Mouse (Mus musculus) left cerebral cortex, adult 8-10 months (tissue): ENCODE data around the gene Lamb3. TPM values are rescaled to one million over a fixed set of nuclear protein-coding genes. Genes with fewer than 3 reads are reported as not detected.

Source experiments
- DNase-seq, 2 experiments: peaks; one replicate each; pipeline ENCODE4 v3.0.0; 2022; ENCODE audit warnings: low spot score in 2 of 2
- total RNA-seq, 4 experiments: library from RNA; stranded (reverse); gene quantifications; 2 replicates each; pipeline ENCODE4 v1.2.4; 2022

Lamb3 gene
- total RNA-seq, result 1 to 10 TPM; 1.6 to 4.7 (median 2.1) TPM

DNA sequence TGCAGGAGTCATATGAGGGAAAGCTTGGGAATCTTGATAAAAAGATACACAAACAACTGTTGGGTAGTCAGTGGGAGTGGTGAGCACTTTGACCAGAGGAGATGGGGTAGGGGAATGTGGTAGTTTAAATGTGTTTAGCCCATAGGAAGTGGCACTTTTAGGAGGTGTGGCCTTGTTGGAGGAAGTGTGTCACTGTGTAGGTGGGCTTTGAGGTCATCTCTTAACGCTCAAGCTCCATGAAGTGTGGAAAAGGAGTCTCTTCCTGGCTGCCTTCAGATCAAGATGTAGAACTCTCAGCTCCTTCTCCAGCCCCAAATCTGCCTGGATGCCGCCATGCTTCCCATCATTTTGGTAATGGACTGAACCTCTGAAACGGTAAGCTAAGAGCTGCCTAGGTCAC lies at the start of gene Lamb3:
Lamb3 (plus strand) TSS at position 197 of the 400 bp plus-strand sequence.
- no peak for DNase-seq

DNA sequence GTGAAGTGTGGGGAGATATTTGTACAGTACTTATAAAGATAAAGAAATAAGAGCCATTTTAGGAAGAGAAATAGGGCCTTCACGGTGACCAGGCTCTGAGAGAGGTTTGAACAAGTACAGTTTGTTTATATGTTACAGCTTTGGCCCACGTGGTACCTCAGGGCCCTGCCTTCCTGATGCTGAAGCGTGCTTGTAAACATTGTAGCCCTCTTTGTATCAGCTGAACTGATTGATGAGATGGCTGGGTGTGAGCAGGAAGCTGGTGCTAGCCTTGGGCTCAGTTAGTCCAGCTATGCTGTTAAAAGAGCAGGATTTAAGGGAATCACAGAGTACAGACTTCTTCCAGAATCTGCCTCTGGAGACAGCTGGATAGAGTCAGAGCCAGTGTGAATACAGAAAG lies 48.3 kb upstream of the Lamb3 start:
- DNase-seq, result no peak

DNA sequence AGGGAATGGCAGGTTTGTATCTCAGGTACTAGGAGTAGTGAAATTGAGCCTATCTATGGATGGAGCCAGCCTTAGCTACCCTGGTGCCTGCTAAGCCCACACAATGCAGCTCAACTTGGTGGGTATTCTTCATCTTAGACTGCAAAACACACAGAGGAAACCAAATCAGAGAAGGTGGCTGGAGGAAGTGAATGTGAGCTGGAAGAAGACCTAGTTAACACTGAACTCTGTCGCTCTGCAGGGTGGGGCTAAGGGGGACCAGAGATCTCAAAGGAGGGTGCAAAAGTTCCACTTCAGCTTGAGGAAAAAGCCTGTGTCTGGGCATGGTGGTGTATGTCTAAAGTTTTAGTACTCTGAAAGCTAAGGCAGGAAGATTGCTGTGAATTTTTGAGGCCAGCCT lies 47.9 kb upstream of the Lamb3 start:
- DNase-seq, result no peak

- no peak for DNase-seq
These were observed 47.0 kb upstream of the Lamb3 start for GRCm38 (mm10) chr1:193160317-193161032.

DNA sequence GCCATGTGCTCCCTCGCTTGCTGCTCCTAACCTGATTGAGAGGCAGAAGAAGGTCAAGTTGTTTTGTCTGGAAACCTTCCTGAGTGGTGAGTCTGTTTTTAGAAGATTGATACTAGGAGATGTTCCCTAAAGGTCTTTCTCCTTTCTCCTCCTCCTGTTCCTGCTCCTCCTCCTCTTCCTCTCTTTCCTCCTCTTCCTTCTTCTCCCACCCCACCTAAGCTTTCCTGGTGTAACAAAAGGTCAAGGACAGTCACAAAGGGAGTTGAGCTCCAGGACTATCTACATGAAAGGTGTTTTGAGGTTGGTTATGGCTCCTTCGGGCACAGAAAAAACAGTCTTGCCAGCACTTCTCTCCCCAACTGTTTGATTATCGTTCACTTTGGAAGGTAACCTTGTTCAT lies 39.8 kb upstream of the Lamb3 start, which contains the start of gene A130010J15Rik:
A130010J15Rik (plus strand) TSS at position 301 of the 400 bp plus-strand sequence.
- no peak for DNase-seq

- DNase-seq, result no peak
These were observed 38.3 kb upstream of the Lamb3 start for GRCm38 (mm10) chr1:193169228-193169627.

DNA sequence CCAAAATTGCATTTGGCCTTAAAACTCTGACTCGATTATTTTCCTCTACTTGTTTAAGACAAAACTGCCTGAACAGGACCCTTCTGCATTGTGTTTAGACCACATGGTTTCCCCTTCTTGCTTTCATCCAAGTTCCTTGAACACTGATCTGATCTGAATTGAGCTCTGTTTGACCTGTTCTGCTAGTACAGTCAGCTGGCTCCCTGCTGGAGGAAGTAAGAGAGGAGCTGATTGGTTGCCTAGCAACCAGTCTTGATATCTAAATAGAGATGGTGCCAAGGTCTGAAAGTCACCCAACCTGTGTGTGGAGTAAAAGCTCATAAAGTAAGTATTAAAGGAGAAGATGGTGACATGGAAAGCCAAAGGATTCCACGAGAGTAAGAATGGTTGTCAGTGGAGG lies 37.6 kb upstream of the Lamb3 start:
- DNase-seq, result no peak

GRCm38 (mm10) chr1:193172991-193173809 lies 34.3 kb upstream of the Lamb3 start:
- peak; percentile 84 to 96 for DNase-seq

DNA sequence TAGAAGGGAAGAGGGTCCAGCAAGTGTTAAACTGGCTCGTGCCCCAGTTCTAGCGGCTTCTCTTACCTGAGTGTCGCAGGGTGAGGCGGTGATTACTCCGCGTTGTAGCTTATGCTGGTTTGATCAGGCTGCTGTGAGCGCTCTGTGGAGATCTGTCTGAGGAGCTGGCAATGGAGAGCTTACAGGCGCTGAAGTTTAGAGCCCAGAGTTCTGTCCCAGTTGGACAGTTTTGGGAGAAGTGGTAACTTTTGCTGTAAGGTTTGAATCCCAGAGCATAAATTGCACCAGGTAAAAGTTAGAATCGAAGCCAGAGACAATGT lies 33.7 kb upstream of the Lamb3 start:
- DNase-seq, result no peak

DNA sequence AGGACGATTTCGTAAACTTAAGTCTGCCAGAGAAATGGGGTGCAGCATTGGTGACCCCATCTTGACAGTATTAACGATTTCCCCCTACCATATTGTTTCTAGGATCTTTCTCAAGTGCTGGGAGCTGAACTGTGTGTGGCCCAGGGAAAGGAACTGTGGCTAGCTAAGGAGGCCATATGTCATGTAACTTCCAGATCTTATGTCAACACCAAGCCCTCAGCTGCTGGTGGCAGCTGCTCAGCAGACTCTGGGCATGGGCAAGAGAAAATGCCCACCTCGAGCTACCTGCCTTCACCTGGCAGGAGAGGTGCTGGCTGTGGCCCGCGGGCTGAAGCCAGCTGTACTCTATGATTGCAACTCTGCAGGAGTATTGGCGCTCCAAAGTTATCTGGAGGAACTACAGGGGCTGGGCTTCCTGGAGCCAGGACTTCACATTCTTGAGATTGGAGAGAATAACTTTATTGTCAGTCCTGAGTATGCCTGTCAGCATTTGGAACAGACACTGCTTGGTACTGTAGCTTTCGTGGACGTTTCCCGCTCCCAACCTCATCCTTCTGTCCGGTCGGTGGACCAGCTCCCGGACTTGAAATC lies 33.3 kb upstream of the Lamb3 start:
- no peak for DNase-seq

GRCm38 (mm10) chr1:193181104-193181503 lies 26.4 kb upstream of the Lamb3 start:
- no peak for DNase-seq

DNA sequence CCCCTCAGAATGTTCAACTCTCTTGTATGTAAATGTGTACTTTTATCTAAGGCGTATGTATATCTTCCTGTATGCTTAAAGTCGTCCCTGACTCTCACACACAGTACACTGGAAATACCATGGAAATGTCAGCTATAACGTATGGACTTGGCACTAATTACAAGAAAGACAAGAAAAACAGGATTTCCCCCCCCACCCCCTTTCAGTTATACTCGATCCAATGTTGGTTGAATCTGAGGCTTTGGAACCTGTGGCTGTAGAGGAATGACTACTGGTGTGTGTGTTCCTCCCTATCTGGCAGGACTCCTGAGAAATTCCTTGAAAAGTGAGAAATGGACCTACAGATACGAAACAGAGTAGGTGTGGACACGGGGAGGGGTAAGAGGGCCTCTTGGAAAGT lies 19.2 kb upstream of the Lamb3 start:
- DNase-seq, result no peak

DNA sequence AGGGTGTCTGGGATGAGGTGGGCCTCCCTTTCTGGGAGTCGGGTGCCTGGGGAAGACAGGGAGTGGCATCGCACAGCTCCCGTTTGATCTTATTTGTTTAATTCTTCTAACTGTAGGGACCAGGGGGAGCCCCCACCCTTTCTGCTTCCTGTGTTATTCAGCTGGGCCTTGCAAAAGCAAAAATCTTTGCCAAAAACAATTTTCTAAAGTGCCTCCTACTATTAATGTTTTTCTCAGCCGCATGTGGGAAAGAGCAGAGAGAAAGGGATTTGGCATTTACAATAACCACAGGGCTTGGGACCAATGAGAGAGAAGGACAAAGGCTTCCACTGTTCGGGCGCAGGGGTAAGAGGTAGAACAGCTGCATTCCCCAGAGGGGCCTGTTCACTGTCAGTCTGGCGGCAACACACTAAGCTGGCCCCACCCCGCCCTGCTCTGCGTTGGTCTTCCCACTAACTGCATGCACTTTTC lies 18.3 kb upstream of the Lamb3 start:
- DNase-seq, result peak in 1 of 2 experiments; percentile 34

DNA sequence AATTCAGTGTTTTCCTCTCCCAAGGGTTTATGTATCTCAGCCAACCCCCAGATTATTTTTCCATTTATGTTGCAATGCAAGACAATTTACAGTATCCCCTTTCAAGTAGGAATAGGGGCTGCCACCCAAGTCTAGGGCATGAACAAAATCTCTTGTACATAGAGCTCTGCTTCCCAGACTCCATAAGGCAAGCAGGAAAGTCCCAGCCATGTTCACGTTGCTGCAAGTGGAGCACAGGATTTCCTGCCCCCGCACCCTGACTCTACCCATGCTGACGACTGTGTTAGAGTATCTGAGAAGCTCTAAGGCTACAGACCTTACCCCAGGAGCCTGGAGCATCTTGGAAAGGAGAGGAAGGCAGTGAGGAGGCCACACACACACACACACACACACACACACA lies 17.7 kb upstream of the Lamb3 start:
- no peak for DNase-seq

DNA sequence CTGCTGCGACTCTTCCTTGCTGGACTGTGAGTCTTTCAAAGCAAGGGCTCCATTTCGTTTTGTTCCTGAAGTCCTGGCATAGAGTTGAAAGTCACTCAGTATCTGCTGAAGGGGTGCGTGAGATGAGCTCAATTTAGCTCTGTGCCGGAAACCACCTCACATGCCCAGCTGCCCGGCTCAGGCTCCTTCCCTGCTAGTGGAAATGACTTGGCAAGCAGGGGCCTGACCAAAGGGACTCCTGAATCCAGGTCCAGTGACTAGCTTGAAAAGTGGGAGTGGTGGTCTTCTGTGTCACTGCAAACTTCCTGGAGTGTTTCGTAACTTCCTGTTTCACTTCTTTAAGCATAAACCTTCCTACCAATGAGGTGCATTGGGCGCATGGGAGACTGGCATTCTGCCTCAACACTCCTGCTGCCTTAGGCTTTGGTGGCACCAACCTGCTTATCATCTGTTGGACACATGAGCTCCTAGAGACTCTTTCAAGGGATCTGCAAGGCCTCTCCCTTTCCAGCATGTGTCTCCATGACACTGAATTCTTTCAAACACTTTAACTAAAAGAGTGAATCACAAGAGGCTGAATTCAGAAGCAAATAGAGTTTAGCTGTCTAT lies 15.7 kb upstream of the Lamb3 start:
- DNase-seq, result no peak

DNA sequence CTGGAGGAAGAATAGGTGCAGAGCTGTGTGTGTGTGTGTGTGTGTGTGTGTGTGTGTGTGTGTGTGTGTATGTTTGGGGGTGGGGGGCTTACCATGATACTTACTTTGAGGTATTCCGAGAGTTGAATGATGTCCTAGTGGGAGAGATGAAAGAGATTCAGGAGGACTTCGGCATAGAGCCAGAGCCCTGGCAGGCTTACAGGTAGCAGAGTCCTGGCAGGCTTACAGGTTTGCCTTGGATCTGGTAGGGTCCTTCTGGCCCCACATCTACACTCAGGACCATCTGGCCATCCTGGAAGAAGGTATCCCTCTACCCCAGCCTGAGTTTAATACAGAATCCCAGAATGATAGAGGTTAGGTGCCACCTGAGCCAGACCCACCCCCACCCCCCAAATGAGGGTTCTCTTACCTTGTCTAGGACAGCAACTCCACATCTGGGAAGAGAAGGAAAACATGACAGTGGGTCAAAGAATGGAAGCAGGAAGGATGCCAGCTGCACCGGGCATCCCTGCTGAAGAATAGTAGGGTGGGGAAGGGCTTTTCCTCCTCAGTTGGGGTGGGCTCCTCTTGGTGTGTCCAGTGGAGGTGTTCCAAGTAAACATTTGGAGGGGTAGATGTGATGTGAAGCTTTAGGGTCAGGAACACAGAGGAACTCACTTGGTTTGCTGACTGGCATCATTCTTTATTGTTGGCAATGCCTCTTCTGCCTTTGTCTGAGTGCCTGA lies 12.9 kb upstream of the Lamb3 start:
- DNase-seq, result no peak

DNA sequence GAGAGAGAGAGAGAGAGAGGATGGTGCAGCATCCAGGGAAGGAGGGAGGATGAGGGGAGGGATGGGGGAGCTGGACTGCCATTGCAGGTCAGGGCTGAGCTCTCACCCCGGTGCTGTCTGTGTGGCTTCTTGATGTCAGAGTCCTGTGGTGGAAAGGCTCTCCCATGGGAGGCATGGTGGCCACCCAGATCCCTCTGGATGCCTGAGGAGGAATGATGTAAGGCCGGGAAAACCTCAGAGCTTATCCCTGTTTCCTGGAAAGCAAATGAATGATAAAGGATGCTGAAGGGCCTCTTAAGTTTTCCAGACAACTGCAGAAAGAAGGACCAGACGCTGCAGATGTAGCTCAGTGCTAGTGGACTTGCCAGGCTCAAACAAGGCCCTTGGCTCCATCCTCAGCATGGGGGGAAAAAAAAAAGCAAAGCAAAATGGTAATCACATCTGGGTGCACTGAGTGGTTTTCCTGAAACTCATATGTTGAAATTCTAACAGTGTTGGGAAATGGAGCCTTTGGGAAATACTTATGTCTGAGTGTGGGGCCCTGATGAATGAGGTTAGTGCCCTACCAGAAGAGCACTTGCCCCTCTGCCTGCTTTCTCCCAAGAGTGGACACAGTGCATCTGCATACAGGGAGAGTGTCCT lies 12.2 kb upstream of the Lamb3 start:
- no peak for DNase-seq

DNA sequence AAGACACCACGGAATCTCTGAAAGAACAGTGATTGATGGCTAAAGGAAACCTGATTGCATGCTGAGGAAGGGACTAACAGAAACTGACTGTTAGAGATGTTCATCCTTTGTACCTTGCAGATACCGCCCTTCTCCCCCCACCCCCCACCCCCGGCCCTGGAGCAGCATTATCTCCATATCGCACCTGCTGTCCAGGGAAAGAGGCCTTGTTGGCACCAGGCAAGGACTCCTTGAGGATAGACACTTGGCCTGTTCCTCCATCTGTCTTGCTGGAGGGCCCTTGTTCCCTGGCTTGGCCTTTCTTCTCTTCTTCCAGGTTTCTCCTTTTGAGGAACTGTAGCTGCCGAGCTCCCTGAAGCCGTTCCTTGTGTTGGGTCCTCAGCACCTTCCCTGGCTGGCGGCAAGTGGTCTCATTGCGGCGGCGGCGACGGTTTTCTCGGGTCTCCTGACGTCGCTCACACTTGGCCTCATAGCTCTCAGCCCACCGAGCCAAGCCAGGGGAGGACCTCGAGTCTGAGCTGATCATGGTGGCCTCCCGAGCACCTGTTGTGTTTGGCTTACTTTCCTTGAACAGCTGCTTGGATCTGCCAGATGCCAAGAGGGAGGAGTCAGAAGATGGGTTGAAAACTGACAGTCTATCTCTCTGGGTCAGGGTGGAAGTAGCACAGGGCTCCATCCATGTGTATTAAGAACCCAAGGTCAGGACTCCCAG lies 9.8 kb upstream of the Lamb3 start:
- no peak for DNase-seq

DNA sequence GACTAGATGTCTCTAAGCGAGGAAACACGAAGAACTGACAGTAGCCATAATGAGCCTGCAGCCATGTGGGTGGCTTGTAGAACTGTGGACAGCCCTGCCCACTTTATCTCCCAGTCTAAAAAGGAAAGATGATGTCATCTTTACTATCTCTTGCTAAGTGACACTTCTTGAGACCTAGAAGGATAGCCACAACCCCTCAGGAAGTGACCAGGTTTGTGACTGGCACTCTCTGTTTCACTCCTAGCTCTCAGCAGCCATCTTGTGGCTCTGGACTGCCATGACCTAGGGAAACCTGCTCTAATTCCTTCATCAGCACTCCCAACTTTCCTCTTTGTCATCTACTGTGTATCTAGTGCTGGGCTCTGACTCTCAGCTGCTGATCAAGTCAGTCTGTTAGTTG lies 9.2 kb upstream of the Lamb3 start:
- DNase-seq, result no peak
